Mouse (Mus musculus) MEL (cell line): ENCODE results near the gene Eomes. TPM values are rescaled to one million over a fixed set of nuclear protein-coding genes. Genes with fewer than 3 reads are reported as not detected.

Experiments
- DNase-seq: peaks from one replicate; pipeline ENCODE4 v3.0.0; 2011; ENCODE audit warnings: low read depth, low spot score
- H3K27ac ChIP-seq: 2 replicates; pipeline ENCODE4 v1.5.1; 2012; ENCODE audit warnings: low read depth, mild to moderate bottlenecking, control low read depth, low read length, moderate library complexity; ENCODE audit not compliant: control insufficient read depth
- H3K27me3 ChIP-seq, 2 experiments: fragments of 150-350 bp in 1 of 2; sonication (generic) in 1 of 2; 2 replicates each; pipeline ENCODE4 v1.6.1; 2012; ENCODE audit warnings: low read length in 2 of 2, mild to moderate bottlenecking in 2 of 2, improper control_type of control experiment in 1 of 2, moderate library complexity in 1 of 2; ENCODE audit not compliant: insufficient read depth in 2 of 2, control insufficient read depth in 1 of 2
- H3K36me3 ChIP-seq, 2 experiments: 2 replicates each; pipeline ENCODE4 v1.6.1; 2012 to 2014; ENCODE audit warnings: low read length in 2 of 2, improper control_type of control experiment in 1 of 2, inconsistent platforms in 1 of 2, mild to moderate bottlenecking in 1 of 2; ENCODE audit not compliant: insufficient read depth in 2 of 2, control insufficient read depth in 1 of 2
- H3K4me1 ChIP-seq, 2 experiments: fragments of 150-350 bp in 1 of 2; sonication (generic) in 1 of 2; 2 replicates each; pipeline ENCODE4 v1.6.1; 2012; ENCODE audit warnings: low read length in 2 of 2, improper control_type of control experiment in 1 of 2, mild to moderate bottlenecking in 1 of 2; ENCODE audit not compliant: insufficient read depth in 2 of 2, control insufficient read depth in 1 of 2
- H3K4me3 ChIP-seq, 2 experiments: fragments of 150-350 bp in 1 of 2; sonication (generic) in 1 of 2; 2 replicates each; pipeline ENCODE4 v1.5.1; 2012; ENCODE audit warnings: low read depth in 2 of 2, low read length in 2 of 2, mild to moderate bottlenecking in 2 of 2, moderate library complexity in 2 of 2, control low read depth in 1 of 2, improper control_type of control experiment in 1 of 2; ENCODE audit not compliant: control insufficient read depth in 1 of 2, insufficient read depth in 1 of 2
- H3K79me2 ChIP-seq: 2 replicates; pipeline ENCODE4 v1.6.1; 2012; ENCODE audit warnings: mild to moderate bottlenecking, low read length, moderate library complexity; ENCODE audit not compliant: control insufficient read depth, poor library complexity, insufficient read depth
- H3K9ac ChIP-seq: 2 replicates; pipeline ENCODE4 v1.6.1; 2012; ENCODE audit warnings: low read depth, mild to moderate bottlenecking, control low read depth, low read length, moderate library complexity; ENCODE audit not compliant: control insufficient read depth, poor library complexity, severe bottlenecking
- H3K9me3 ChIP-seq: fragments of 150-350 bp; sonication (generic); replicated peaks from 2 replicates; pipeline ENCODE4 v1.6.1; 2012; ENCODE audit warnings: mild to moderate bottlenecking, low read length, improper control_type of control experiment, moderate library complexity; ENCODE audit not compliant: insufficient read depth
- BHLHE40 ChIP-seq: IDR thresholded peaks from 2 replicates; pipeline ENCODE4 v1.6.1; 2012; ENCODE audit warnings: low read depth, mild to moderate bottlenecking, inconsistent platforms, low read length, improper control_type of control experiment, borderline replicate concordance
- CTCF ChIP-seq, 3 experiments: IDR thresholded peaks in 2 of 3; conservative IDR thresholded peaks in 1 of 3; 2 replicates each; pipeline ENCODE4 v1.5.1; 2011 to 2012; ENCODE audit warnings: low read length in 3 of 3, low read depth in 2 of 3, mild to moderate bottlenecking in 2 of 3, improper control_type of control experiment in 1 of 3, inconsistent platforms in 1 of 3, mixed read lengths in 1 of 3, moderate library complexity in 1 of 3; ENCODE audit not compliant: control insufficient read depth in 1 of 3, insufficient read depth in 1 of 3, poor library complexity in 1 of 3, severe bottlenecking in 1 of 3
- ELF1 ChIP-seq: IDR thresholded peaks from 2 replicates; pipeline ENCODE4 v1.6.1; 2014; ENCODE audit warnings: low read depth, mild to moderate bottlenecking, inconsistent platforms, low read length, improper control_type of control experiment, moderate library complexity
- ETS1 ChIP-seq: IDR thresholded peaks from 2 replicates; pipeline ENCODE4 v1.6.1; 2012; ENCODE audit warnings: low read depth, mild to moderate bottlenecking, inconsistent platforms, low read length, improper control_type of control experiment, moderate library complexity
- GABPA ChIP-seq: IDR thresholded peaks from 2 replicates; pipeline ENCODE4 v1.6.1; 2012; ENCODE audit warnings: low read depth, mild to moderate bottlenecking, inconsistent platforms, low read length, improper control_type of control experiment, moderate library complexity
- KAT2A ChIP-seq: conservative IDR thresholded peaks from 2 replicates; pipeline ENCODE4 v1.6.1; 2012; ENCODE audit warnings: low read depth, low read length, improper control_type of control experiment, inconsistent platforms
- MAFK ChIP-seq: IDR thresholded peaks from 2 replicates; pipeline ENCODE4 v1.6.1; 2011; ENCODE audit warnings: low read depth, mild to moderate bottlenecking, low read length, improper control_type of control experiment, borderline replicate concordance
- MAX ChIP-seq: IDR thresholded peaks from 2 replicates; pipeline ENCODE4 v1.6.1; 2011; ENCODE audit warnings: low read length, improper control_type of control experiment
- MEF2A ChIP-seq: IDR thresholded peaks from 2 replicates; pipeline ENCODE4 v1.6.1; 2014; ENCODE audit warnings: low read depth, mild to moderate bottlenecking, inconsistent platforms, low read length, improper control_type of control experiment; ENCODE audit not compliant: poor library complexity, insufficient replicate concordance, severe bottlenecking; ENCODE audit errors: extremely low read depth
- MYB ChIP-seq: IDR thresholded peaks from 2 replicates; pipeline ENCODE4 v1.6.1; 2011; ENCODE audit warnings: mild to moderate bottlenecking, low read depth, low read length, improper control_type of control experiment
- NELFE ChIP-seq: IDR thresholded peaks from 2 replicates; pipeline ENCODE4 v1.6.1; 2011; ENCODE audit warnings: low read depth, low read length, improper control_type of control experiment
- NRF1 ChIP-seq: IDR thresholded peaks from 2 replicates; pipeline ENCODE4 v1.6.1; 2014; ENCODE audit warnings: low read depth, mild to moderate bottlenecking, inconsistent platforms, low read length, improper control_type of control experiment, moderate library complexity; ENCODE audit not compliant: poor library complexity, insufficient read depth, severe bottlenecking
- POLR2A ChIP-seq, 2 experiments: IDR thresholded peaks; 2 replicates each; pipeline ENCODE4 v1.6.1; 2011 to 2012; ENCODE audit warnings: low read length in 2 of 2, mild to moderate bottlenecking in 2 of 2, control low read depth in 1 of 2, improper control_type of control experiment in 1 of 2, low read depth in 1 of 2, moderate library complexity in 1 of 2; ENCODE audit not compliant: control insufficient read depth in 1 of 2, insufficient read depth in 1 of 2, poor library complexity in 1 of 2
- RAD21 ChIP-seq: IDR thresholded peaks from 2 replicates; pipeline ENCODE4 v1.6.1; 2011; ENCODE audit warnings: mild to moderate bottlenecking, low read depth, low read length, improper control_type of control experiment
- RCOR1 ChIP-seq: IDR thresholded peaks from 2 replicates; pipeline ENCODE4 v1.6.1; 2012; ENCODE audit warnings: low read depth, mild to moderate bottlenecking, inconsistent platforms, low read length, improper control_type of control experiment
- SIN3A ChIP-seq: IDR thresholded peaks from 2 replicates; pipeline ENCODE4 v1.6.1; 2012; ENCODE audit warnings: low read length, improper control_type of control experiment, inconsistent platforms
- TCF12 ChIP-seq: IDR thresholded peaks from 2 replicates; pipeline ENCODE4 v1.6.1; 2014; ENCODE audit warnings: low read depth, mild to moderate bottlenecking, inconsistent platforms, low read length, improper control_type of control experiment, moderate library complexity
- UBTF ChIP-seq: IDR thresholded peaks from 2 replicates; pipeline ENCODE4 v1.6.1; 2012; ENCODE audit warnings: low read depth, mild to moderate bottlenecking, inconsistent platforms, low read length, improper control_type of control experiment, moderate library complexity, borderline replicate concordance; ENCODE audit not compliant: insufficient read depth
- USF1 ChIP-seq: IDR thresholded peaks from 2 replicates; pipeline ENCODE4 v1.6.1; 2014; ENCODE audit warnings: low read depth, mild to moderate bottlenecking, inconsistent platforms, low read length, improper control_type of control experiment, moderate library complexity
- ZC3H11A ChIP-seq: IDR thresholded peaks from 2 replicates; pipeline ENCODE4 v1.6.1; 2012; ENCODE audit warnings: low read depth, mild to moderate bottlenecking, inconsistent platforms, low read length, improper control_type of control experiment
- ZMIZ1 ChIP-seq: IDR thresholded peaks from 2 replicates; pipeline ENCODE4 v1.6.1; 2012; ENCODE audit warnings: low read depth, mild to moderate bottlenecking, inconsistent platforms, low read length, improper control_type of control experiment, moderate library complexity
- ZNF384 ChIP-seq: IDR thresholded peaks from 2 replicates; pipeline ENCODE4 v1.6.1; 2012; ENCODE audit warnings: low read depth, mild to moderate bottlenecking, inconsistent platforms, low read length, improper control_type of control experiment
- polyA plus RNA-seq, 2 experiments: library from polyadenylated mRNA; stranded (reverse) in 1 of 2; unstranded in 1 of 2; fragments of >175 nt in 1 of 2; fragments of >200 nt in 1 of 2; gene quantifications; 2 replicates each; pipeline versions ENCODE4 v1.2.1 to v1.2.4; 2012; ENCODE audit warnings: low replicate concordance in 2 of 2, low read depth in 1 of 2; ENCODE audit not compliant: insufficient read length in 2 of 2, insufficient read depth in 1 of 2, missing spikeins in 1 of 2
- total RNA-seq: library from RNA; depleted of rRNA; stranded (reverse); fragments of 300-350 nt; gene quantifications from 2 replicates; pipeline ENCODE4 v1.2.3, GENCODE M21; 2012

The Eomes gene
- total and polyA plus RNA-seq, 3 experiments = not detected

- no peaks in the 10 kb centered on the region for H3K9me3 ChIP-seq
- DNase-seq = peak; percentile 14
- H3K79me2 ChIP-seq = no peaks in the 10 kb centered on the region
- no peaks in the 10 kb centered on the region for H3K36me3 ChIP-seq
- no peaks in the 10 kb centered on the region for H3K27me3 ChIP-seq
- no peak overlapping the region for H3K9ac ChIP-seq
- H3K4me1 ChIP-seq = no peaks in the 10 kb centered on the region
- no peak overlapping the region for H3K27ac ChIP-seq
- no peak for TF ChIP-seq BHLHE40
- no peak for TF ChIP-seq ELF1
- TF ChIP-seq MAFK = no peak
- no peak for TF ChIP-seq RCOR1
- TF ChIP-seq NELFE = no peak
- no peak for TF ChIP-seq MEF2A
- TF ChIP-seq KAT2A = no peak
- no peak for TF ChIP-seq ZC3H11A
- TF ChIP-seq ZNF384 = no peak
- TF ChIP-seq, all 39 proteins: peak for 0
- no peak overlapping the region for H3K4me3 ChIP-seq
Observed at GRCm38 (mm10) chr9:118456405-118456804, 21.6 kb upstream of the Eomes start.

- Histone ChIP-seq H3K36me3 (no peaks in the 10 kb centered on the region), H3K79me2 (no peaks in the 10 kb centered on the region)
- no peak for TF ChIP-seq MYB
- TF ChIP-seq ZMIZ1 = no peak
- no peak for TF ChIP-seq ELF1
- TF ChIP-seq RAD21 = no peak
- TF ChIP-seq GABPA = no peak
- TF ChIP-seq POLR2A (IDR thresholded peaks at IDR 0.05; ENCODE audit: control insufficient read depth in 1 of 2, insufficient read depth in 1 of 2, low read depth in 1 of 2, low read length in 2 of 2, poor library complexity in 1 of 2) = no peak
- no peak for TF ChIP-seq SIN3A
- no peak for TF ChIP-seq CTCF (IDR thresholded peaks at IDR 0.05 in 2 of 3, conservative IDR thresholded peaks at IDR 0.05 in 1 of 3; ENCODE audit: control insufficient read depth in 1 of 3, insufficient read depth in 1 of 3, low read depth in 2 of 3, low read length in 3 of 3, poor library complexity in 1 of 3, severe bottlenecking in 1 of 3)
- no peak for TF ChIP-seq TCF12
- no peak for TF ChIP-seq ETS1
- TF ChIP-seq USF1 = no peak
- TF ChIP-seq UBTF = no peak
- TF ChIP-seq NRF1 = no peak
- no peak for TF ChIP-seq MAX
- no peak for TF ChIP-seq MAFK
- no peak for TF ChIP-seq RCOR1
- TF ChIP-seq, all 39 proteins: peak for 0
- H3K4me1 ChIP-seq = no peaks in the 10 kb centered on the region
- no peaks in the 10 kb centered on the region for H3K9me3 ChIP-seq
- no peak overlapping the region for H3K9ac ChIP-seq
- H3K27ac ChIP-seq = no peak overlapping the region
- H3K27me3 ChIP-seq = no peaks in the 10 kb centered on the region
- no peak overlapping the region for H3K4me3 ChIP-seq
- DNase-seq = no peak
Observed at GRCm38 (mm10) chr9:118458039-118458438, 20.0 kb upstream of the Eomes start.
